Comparison of ENCODE assay signal across 12 mouse cellular contexts in genomic region chr12:108832851-108833250, GRCm38 (mm10). TPM values are rescaled to one million over a fixed set of nuclear protein-coding genes. Genes with fewer than 3 reads are reported as not detected.
A peak's percentile ranks its signal among the peaks of the same experiment; 100 is the strongest.
DNase-seq lines count a peak whose midpoint lies in the region; ATAC-seq and TF ChIP-seq lines count a peak whose summit lies in the region.
"Had no signal": no experiment of that assay in that cellular context is flagged by ENCODE, and none has a peak within 500 bp of the region (broad histone marks: within the 10 kb centered on the region; RNA-seq: fewer than 3 reads in every experiment).

No protein-coding gene starts in this region.

- 62% methylated on average over 8 of the region's 8 CpGs for WGBS in kidney, adult 2 months
- WGBS in forebrain, postnatal 0 days = 79% methylated on average over 8 of the region's 8 CpGs

- no peak overlapping the region for H3K4me2 ChIP-seq in forebrain, postnatal 0 days (ENCODE audit: low read depth)
- H3K4me2 ChIP-seq: limb, embryonic 15.5 days; neural tube, embryonic 13.5 days had no signal

- peaks cover 21% of the 10 kb centered on the region for H3K4me1 ChIP-seq in kidney, adult 2 months (ENCODE audit: control insufficient read depth, insufficient read depth, low read length)
- H3K4me1 ChIP-seq in forebrain, postnatal 0 days (ENCODE audit: insufficient read depth) = peaks cover 22% of the 10 kb centered on the region

- H3K4me3 ChIP-seq in kidney, adult 2 months (ENCODE audit: insufficient read depth, low read depth, low read length) = no peak overlapping the region
- no peak overlapping the region for H3K4me3 ChIP-seq in forebrain, postnatal 0 days (ENCODE audit: low read depth, low read length)
- H3K4me3 ChIP-seq: hindbrain, embryonic 10.5 days; limb, embryonic 15.5 days; neural tube, embryonic 13.5 days had no signal

- no peak for ATAC-seq in forebrain, postnatal 0 days

- TF ChIP-seq POLR2A in kidney, adult 2 months (IDR thresholded peaks at IDR 0.05; ENCODE audit: low read depth, low read length) = no peak

- DNase-seq in kidney, adult 2 months = peak; percentile 61
- no peak for DNase-seq in kidney, postnatal 4 days
- peak; percentile 83 for DNase-seq in adipocyte (ENCODE audit: low spot score)
- DNase-seq in brain, adult 2 months (ENCODE audit: low read depth, low spot score) = peak; percentile 94
- DNase-seq in kidney, adult 9 months = peak; percentile 28
- no peak for DNase-seq in urinary bladder, adult 2 months (ENCODE audit: low spot score)
- no peak for DNase-seq in forebrain, postnatal 0 days
- DNase-seq: spleen, adult 18-20 months; thymus, adult 2 months had no signal

- H3K36me3 ChIP-seq in kidney, adult 2 months (ENCODE audit: control insufficient read depth, insufficient read depth, low read length) = no peaks in the 10 kb centered on the region
- H3K36me3 ChIP-seq in forebrain, postnatal 0 days (ENCODE audit: insufficient read depth) = peaks cover 4% of the 10 kb centered on the region; the same call in 1 of the 2 replicates

- no peak overlapping the region for H3K9ac ChIP-seq in forebrain, postnatal 0 days
- H3K9ac ChIP-seq: limb, embryonic 15.5 days; neural tube, embryonic 13.5 days had no signal

- TF ChIP-seq CTCF in kidney, adult 2 months (conservative IDR thresholded peaks at IDR 0.05; ENCODE audit: insufficient read depth, insufficient read length, low read depth, low read length) = no peak
- no peak for TF ChIP-seq CTCF in forebrain, postnatal 0 days (IDR thresholded peaks at IDR 0.05; ENCODE audit: low read depth)

- H3K27ac ChIP-seq in kidney, adult 2 months (ENCODE audit: insufficient read depth, low read depth, low read length) = peak overlapping the region; percentile 45
- H3K27ac ChIP-seq in forebrain, postnatal 0 days (ENCODE audit: low read depth, low read length) = no peak overlapping the region
- H3K27ac ChIP-seq: hindbrain, embryonic 10.5 days; limb, embryonic 15.5 days; neural tube, embryonic 13.5 days had no signal

- H3K9me3 ChIP-seq in forebrain, postnatal 0 days (ENCODE audit: low read length) = no peaks in the 10 kb centered on the region
- H3K9me3 ChIP-seq: hindbrain, embryonic 10.5 days; limb, embryonic 15.5 days; neural tube, embryonic 13.5 days had no signal

- H3K27me3 ChIP-seq in kidney, adult 2 months (replicated peaks; ENCODE audit: control insufficient read depth, insufficient read depth, low read length) = no peaks in the 10 kb centered on the region
- H3K27me3 ChIP-seq in forebrain, postnatal 0 days (ENCODE audit: insufficient read depth, low read length) = no peaks in the 10 kb centered on the region
- H3K27me3 ChIP-seq: limb, embryonic 15.5 days had no signal

RNA-seq across cellular contexts. Expression of gene Slc25a29, which starts 2.8 kb away (rescaled TPM):
- 12.7 and 14.3 TPM in 2 replicates for polyA plus RNA-seq in kidney, adult 2 months (2012; rRNA removed)
- polyA plus RNA-seq in urinary bladder, adult 2 months (2012; rRNA removed) = 7.6 and 8.8 TPM in 2 replicates
- total RNA-seq in forebrain, postnatal 0 days (2014; rRNA removed) = 17.4 and 19.5 TPM in 2 replicates
- polyA plus RNA-seq in forebrain, postnatal 0 days (2015; fragmentation: Nextera tagmentation; extraction: Ambion mirVana) = 18.7 and 21.4 TPM in 2 replicates

RNA-seq across cellular contexts. Expression of gene Slc25a47, which starts 3.0 kb away (rescaled TPM):
- polyA plus RNA-seq in kidney, adult 2 months (2012; rRNA removed) = 7.0 and 9.2 TPM in 2 replicates
- polyA plus RNA-seq in urinary bladder, adult 2 months (2012; rRNA removed) = 8.4 and 8.8 TPM in 2 replicates
- total RNA-seq in forebrain, postnatal 0 days (2014; rRNA removed) = 10.9 and 14.2 TPM in 2 replicates
- polyA plus RNA-seq in forebrain, postnatal 0 days (2015; fragmentation: Nextera tagmentation; extraction: Ambion mirVana) = 11.9 and 12.3 TPM in 2 replicates

RNA-seq across cellular contexts. Expression of gene Yy1, which starts 40.1 kb away (rescaled TPM):
- polyA plus RNA-seq in kidney, adult 2 months (2012; rRNA removed) = 13.5 and 14.1 TPM in 2 replicates
- 25.2 and 33.8 TPM in 2 replicates for polyA plus RNA-seq in urinary bladder, adult 2 months (2012; rRNA removed)
- total RNA-seq in forebrain, postnatal 0 days (2014; rRNA removed) = 31.9 and 33.8 TPM in 2 replicates
- 7.4 and 8.8 TPM in 2 replicates for polyA plus RNA-seq in forebrain, postnatal 0 days (2015; fragmentation: Nextera tagmentation; extraction: Ambion mirVana)

Comparison
In these comparisons a context has a peak if more than half of its experiments do, and no peak if none do; other contexts are left out.
1. DNase-seq: peak in kidney, adult 2 months (single experiment), adipocyte (single experiment), brain, adult 2 months (single experiment) and kidney, adult 9 months (single experiment); none in kidney, postnatal 4 days (0 of 2), urinary bladder, adult 2 months (single experiment) and forebrain, postnatal 0 days (single experiment).